Mouse (Mus musculus) embryonic fibroblast, embryonic 13.5 days (primary cell): ENCODE results near the gene Dock4.

ENCODE experiments used
- CTCF ChIP-seq: IDR thresholded peaks from 2 replicates; pipeline ENCODE4 v1.5.1; 2011; ENCODE audit warnings: mild to moderate bottlenecking, control low read depth, low read length, moderate library complexity, borderline replicate concordance; ENCODE audit not compliant: insufficient read depth
- POLR2A ChIP-seq: IDR thresholded peaks from 2 replicates; pipeline ENCODE4 v1.6.1; 2011; ENCODE audit warnings: low read depth, mild to moderate bottlenecking, control low read depth, low read length, moderate library complexity

DNA sequence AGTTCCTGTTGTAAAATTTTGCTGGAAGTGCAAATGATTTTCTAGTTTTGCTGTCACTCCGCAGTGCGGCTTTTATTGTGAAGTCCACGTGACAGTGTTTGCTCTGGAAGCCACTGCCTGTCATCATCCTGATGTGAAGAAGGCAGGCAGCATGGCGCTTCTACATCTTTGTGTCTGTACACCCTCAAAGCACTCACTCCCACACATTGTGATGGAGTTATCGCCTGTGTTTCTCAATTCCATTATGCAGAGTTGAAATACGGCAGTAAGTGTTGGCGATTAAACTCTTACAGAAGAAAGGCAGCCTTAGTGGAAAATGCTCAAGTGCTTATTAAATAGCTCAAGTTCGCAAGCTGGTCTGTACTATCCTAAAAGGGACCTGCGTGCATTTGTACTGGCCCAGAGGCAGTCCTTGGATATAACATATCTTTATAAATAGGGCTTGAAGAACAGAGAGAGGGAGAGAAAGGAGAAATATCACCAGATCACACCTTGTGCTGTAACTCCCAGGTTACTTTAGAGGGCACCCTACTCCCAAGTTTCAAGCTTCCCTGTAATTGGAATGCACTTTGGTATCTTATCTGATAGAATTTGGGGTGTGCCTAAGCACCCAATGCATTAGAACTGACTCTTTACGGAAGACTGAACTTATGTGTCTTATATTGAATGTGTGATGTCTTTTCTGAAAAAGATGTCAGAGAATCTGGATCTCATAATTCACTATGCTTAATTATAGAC is 396.7 kb downstream of the Dock4 start:
- TF ChIP-seq POLR2A (no peak), CTCF (no peak)
